Mouse (Mus musculus) midbrain, embryonic 12.5 days (tissue): ENCODE results near the gene Gars. TPM values are rescaled to one million over a fixed set of nuclear protein-coding genes. Genes with fewer than 3 reads are reported as not detected.

Source experiments
- ATAC-seq: fragments of 200-750 bp; cut with Nextera tagmentation; 2 replicates; pipeline ENCODE4 v1.8.0; 2017; ENCODE audit warnings: low read depth, moderate TSS enrichment, moderate library complexity; ENCODE audit not compliant: low FRiP score
- H3K27ac ChIP-seq: fragments of 300-500 bp; sonication (generic); replicated peaks from 2 replicates; pipeline ENCODE4 v1.5.1; 2016; ENCODE audit warnings: mild to moderate bottlenecking
- H3K27me3 ChIP-seq: fragments of 300-500 bp; sonication (generic); 2 replicates; pipeline ENCODE4 v1.6.1; 2016; ENCODE audit warnings: mild to moderate bottlenecking
- H3K36me3 ChIP-seq: fragments of 300-500 bp; sonication (generic); 2 replicates; pipeline ENCODE4 v1.6.1; 2016
- H3K4me1 ChIP-seq: fragments of 300-500 bp; sonication (generic); 2 replicates; pipeline ENCODE4 v1.6.1; 2016
- H3K4me2 ChIP-seq: fragments of 300-500 bp; sonication (generic); replicated peaks from 2 replicates; pipeline ENCODE4 v1.6.1; 2016; ENCODE audit warnings: mild to moderate bottlenecking, moderate library complexity
- H3K4me3 ChIP-seq: fragments of 300-500 bp; sonication (generic); 2 replicates; pipeline ENCODE4 v1.5.1; 2016; ENCODE audit warnings: mild to moderate bottlenecking
- H3K9ac ChIP-seq: fragments of 300-500 bp; sonication (generic); replicated peaks from 2 replicates; pipeline ENCODE4 v1.6.1; 2016; ENCODE audit warnings: mild to moderate bottlenecking, moderate library complexity
- H3K9me3 ChIP-seq: fragments of 300-500 bp; sonication (generic); 2 replicates; pipeline ENCODE4 v1.6.1; 2016; ENCODE audit warnings: mild to moderate bottlenecking
- WGBS: fragments of 180-500 bp; shearing (Covaris S2); methylation state at CpG from one replicate; pipeline ENCODE4 v1.1.7; 2016; 5-methylcytosine and 5-hydroxymethylcytosine counted together
- polyA plus RNA-seq: library from polyadenylated mRNA; unstranded; fragments of >200 nt; fragmentation: Nextera tagmentation; extraction: Ambion mirVana; gene quantifications from 2 replicates; pipeline ENCODE4 v1.2.1, GENCODE M21; 2016

The Gars gene
- 198 and 207 TPM in 2 replicates for polyA plus RNA-seq

DNA sequence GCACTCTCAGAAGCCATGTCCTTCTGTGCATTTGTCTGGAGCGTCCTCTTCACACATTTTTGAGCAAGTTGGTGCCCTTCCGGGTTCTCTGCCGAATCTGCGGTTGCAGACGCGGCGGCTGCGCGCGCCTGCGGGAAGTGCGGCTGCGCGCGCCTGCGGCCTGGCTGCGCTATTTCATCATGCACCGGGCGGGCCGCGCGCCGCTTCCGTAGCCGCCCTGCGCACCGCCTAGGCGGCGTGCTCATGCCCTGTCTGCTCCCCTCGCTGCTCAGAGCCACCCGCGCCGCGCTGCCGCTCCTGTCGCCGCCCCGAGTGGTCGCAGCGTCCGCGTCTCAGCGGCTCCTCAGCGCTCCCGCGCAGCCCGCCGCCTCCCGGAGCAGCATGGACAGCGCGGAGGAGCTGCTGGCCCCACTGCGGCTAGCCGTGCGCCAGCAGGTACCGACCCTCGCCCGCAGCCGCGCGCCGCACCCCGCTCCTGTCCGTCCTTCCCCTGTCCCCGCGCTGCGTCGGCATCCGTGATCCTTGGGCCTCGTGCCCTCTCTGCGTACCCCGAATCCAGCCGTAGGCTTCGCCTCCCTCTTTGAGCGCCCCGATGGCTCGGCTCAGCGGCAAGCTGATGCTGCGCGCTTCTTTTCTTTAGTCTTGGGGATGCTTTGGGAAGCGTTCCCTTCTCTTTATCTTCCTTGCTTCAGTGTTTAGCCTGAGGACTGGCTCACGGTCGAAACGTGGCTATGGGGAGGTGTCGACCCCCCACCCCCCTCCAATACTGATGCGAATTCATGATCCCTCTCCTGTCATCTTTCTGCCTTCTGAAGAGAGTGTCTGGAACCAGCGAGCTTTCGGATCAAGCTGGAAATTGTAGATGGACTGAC, at the start of gene Gars:
TSS of gene Gars (plus strand) at position 209 of the 872 bp plus-strand sequence.
- H3K36me3 ChIP-seq, result no peaks in the 10 kb centered on the region
- H3K27ac ChIP-seq, result peak within 1 kb of the TSS; percentile 97
- H3K9me3 ChIP-seq, result no peaks in the 10 kb centered on the region
- peak; percentile 97 for ATAC-seq
- H3K4me1 ChIP-seq, result peaks cover 19% of the 10 kb centered on the region
- H3K4me2 ChIP-seq, result peak within 1 kb of the TSS; percentile 77
- under 1% methylated on average over 62 of the region's 87 CpGs for WGBS
- peak within 1 kb of the TSS; percentile 98 for H3K9ac ChIP-seq
- peak within 1 kb of the TSS; percentile 95 for H3K4me3 ChIP-seq
- no peaks in the 10 kb centered on the region for H3K27me3 ChIP-seq

DNA sequence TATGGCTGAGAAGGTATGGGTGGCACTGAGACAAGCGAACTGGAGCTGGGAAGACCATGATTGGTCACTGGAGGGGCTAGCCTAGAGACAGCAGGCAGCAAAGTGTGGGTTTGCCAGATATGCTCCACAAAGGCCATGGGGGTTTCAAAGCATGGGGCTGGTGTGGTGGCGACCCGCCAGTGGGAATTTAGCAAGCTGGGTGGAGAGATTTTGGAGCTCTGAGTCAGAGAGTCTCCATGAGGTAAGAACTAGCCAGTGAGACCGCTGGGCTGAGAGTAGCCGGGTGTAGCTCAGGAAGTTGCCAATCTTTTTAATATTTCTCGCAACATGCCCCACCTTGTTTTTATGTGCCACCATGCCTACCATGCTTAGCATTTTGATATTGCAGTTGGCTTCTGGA, 49.7 kb upstream of the Gars start:
- 95% methylated on average over 6 of the region's 6 CpGs for WGBS
- Histone ChIP-seq H3K9me3 (no peaks in the 10 kb centered on the region), H3K4me3 (no peak overlapping the region), H3K27me3 (no peaks in the 10 kb centered on the region), H3K9ac (no peak overlapping the region), H3K36me3 (no peaks in the 10 kb centered on the region), H3K4me1 (0 out of 2 replicates have a peak, but pooled peaks cover 7% of the 10 kb centered on the region), H3K4me2 (no peak overlapping the region), H3K27ac (no peak overlapping the region)
- ATAC-seq, result no peak

DNA sequence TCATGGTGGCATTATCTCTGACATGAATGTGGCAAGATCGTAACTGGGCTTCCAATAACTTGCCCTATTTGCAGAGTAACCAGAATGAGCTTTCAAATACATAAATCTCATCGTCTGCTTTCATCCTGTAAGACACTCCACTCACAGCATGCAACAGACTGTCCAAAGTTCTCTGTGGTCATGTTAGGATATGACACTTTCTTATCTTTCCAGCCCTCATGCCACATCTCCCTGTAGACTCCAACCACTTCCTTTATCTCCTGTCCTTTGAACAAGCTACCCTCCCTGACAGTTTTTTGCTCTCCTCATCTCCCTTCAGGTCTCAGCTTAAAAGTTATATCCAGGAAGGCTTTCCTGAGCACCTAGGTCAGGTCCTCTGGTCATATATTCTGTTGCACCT, 46.6 kb upstream of the Gars start:
- no peaks in the 10 kb centered on the region for H3K9me3 ChIP-seq
- no peak overlapping the region for H3K9ac ChIP-seq
- H3K4me1 ChIP-seq, result 0 out of 2 replicates have a peak, but pooled peaks cover 7% of the 10 kb centered on the region
- H3K27ac ChIP-seq, result no peak overlapping the region
- no peak overlapping the region for H3K4me3 ChIP-seq
- H3K27me3 ChIP-seq, result no peaks in the 10 kb centered on the region
- H3K4me2 ChIP-seq, result no peak overlapping the region
- ATAC-seq, result no peak
- 85% methylated on average over 2 of the region's 2 CpGs for WGBS
- H3K36me3 ChIP-seq, result no peaks in the 10 kb centered on the region

DNA sequence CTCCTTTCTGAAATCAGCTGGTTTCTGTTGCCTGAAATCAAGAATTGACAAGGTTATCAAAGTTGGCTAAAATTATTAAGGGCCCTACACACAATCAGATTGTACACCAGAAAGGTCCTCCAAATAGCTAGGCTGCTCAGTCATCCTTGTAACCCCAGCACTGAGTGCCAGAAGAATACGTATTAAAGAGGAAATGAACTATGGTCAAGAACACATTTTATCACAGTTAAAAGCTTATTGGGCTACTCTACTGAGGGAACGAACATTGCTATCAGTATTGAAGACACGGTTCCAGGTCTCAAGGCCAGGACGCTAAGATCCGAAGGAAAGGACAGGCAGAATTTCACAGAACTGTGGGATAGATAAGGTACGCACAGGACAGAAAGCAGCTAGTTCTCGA, 45.7 kb upstream of the Gars start:
- Histone ChIP-seq H3K4me1 (0 out of 2 replicates have a peak, but pooled peaks cover 7% of the 10 kb centered on the region), H3K4me2 (peak overlapping the region; percentile 77), H3K36me3 (no peaks in the 10 kb centered on the region), H3K27ac (peak overlapping the region; percentile 20; the same call in 1 of the 2 replicates), H3K9ac (peak overlapping the region; percentile 59), H3K27me3 (no peaks in the 10 kb centered on the region), H3K9me3 (no peaks in the 10 kb centered on the region), H3K4me3 (peak overlapping the region; percentile 52)
- 8% methylated on average over 7 of the region's 7 CpGs for WGBS
- ATAC-seq, result no peak

DNA sequence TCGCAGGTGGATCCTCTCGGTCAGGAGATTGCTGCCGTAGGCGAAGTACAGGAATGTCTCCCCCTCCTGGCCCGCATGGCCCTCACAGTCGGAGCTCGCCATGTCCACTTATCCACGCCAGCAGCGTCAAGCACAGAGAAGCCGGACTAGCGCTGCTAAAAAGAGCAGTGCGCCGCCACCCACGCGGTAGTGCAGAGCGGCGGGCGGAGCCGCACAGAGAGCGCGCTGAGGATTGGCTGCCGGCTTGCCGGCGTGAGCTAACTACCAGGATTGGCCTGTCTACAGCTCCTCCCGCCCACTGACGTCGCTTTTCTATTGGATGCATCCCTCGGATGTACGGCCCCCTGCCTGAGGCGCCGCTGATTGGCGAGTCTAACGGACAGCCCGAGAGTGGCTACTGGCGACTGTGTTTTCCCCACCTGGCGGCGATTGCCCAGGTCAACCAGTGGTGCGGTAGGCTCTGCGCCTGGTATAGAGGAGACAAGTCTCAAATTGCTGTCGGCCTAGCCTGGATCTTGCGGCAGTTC, 45.0 kb upstream of the Gars start, which contains the start of gene Ggct:
TSS of gene Ggct (minus strand) at position 217 of the 527 bp plus-strand sequence.
- peak; percentile 100 for ATAC-seq
- Histone ChIP-seq H3K4me1 (0 out of 2 replicates have a peak, but pooled peaks cover 7% of the 10 kb centered on the region), H3K36me3 (no peaks in the 10 kb centered on the region), H3K9ac (peak within 1 kb of the TSS; percentile 59), H3K4me3 (peak within 1 kb of the TSS; percentile 52), H3K9me3 (no peaks in the 10 kb centered on the region), H3K4me2 (peak within 1 kb of the TSS; percentile 77), H3K27ac (peak within 1 kb of the TSS; percentile 20; the same call in 1 of the 2 replicates), H3K27me3 (no peaks in the 10 kb centered on the region)
- WGBS, result under 1% methylated on average over 41 of the region's 41 CpGs

DNA sequence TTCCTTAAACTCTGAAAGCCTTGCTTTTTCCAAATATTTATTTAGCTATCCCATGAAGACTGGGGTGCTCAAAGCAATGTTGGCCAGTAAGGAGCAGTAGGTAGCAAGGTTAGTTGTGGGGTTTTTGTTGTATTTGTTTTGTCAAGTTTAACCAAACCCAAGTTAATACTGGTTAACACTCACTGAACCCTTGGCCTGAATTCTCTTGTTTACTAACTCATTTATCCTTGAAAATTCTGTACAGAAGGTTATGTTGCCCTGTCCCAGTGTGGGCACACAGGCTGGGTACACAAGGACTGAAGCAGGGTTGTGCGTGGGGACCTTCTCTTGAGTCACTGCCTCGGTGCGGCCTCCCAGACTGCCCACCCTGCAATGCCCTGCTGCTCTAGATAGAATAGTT, 41.4 kb upstream of the Gars start:
- 94% methylated on average over 3 of the region's 3 CpGs for WGBS
- H3K4me1 ChIP-seq, result 0 out of 2 replicates have a peak, but pooled peaks cover 7% of the 10 kb centered on the region
- no peaks in the 10 kb centered on the region for H3K9me3 ChIP-seq
- H3K9ac ChIP-seq, result no peak overlapping the region
- ATAC-seq, result no peak
- no peaks in the 10 kb centered on the region for H3K36me3 ChIP-seq
- H3K4me2 ChIP-seq, result no peak overlapping the region
- H3K4me3 ChIP-seq, result no peak overlapping the region
- no peak overlapping the region for H3K27ac ChIP-seq
- H3K27me3 ChIP-seq, result no peaks in the 10 kb centered on the region

DNA sequence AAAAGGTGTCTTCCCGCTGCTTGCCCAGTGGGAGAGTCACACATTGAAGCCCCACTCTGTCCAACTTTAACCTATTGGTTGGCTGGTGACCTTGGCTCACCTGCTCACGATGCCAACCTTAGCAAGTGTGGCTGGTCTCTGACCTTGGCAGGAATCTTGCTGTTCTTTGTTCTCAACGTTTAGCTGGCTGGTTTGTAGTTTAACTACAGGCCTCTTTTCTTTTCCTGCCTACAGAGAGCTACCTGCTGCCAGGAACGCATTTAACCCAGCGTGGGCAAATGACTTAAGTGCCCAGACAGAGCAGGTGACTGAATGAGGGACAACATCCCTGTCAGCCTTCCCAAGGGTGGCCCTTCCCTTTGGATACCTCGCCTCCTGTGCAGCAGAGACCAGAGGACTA, 40.1 kb upstream of the Gars start:
- Histone ChIP-seq H3K36me3 (no peaks in the 10 kb centered on the region), H3K4me2 (no peak overlapping the region), H3K27ac (no peak overlapping the region), H3K9me3 (no peaks in the 10 kb centered on the region), H3K27me3 (no peaks in the 10 kb centered on the region), H3K9ac (no peak overlapping the region), H3K4me3 (no peak overlapping the region), H3K4me1 (no peaks in the 10 kb centered on the region)
- WGBS, result 92% methylated on average over 6 of the region's 6 CpGs
- ATAC-seq, result no peak

DNA sequence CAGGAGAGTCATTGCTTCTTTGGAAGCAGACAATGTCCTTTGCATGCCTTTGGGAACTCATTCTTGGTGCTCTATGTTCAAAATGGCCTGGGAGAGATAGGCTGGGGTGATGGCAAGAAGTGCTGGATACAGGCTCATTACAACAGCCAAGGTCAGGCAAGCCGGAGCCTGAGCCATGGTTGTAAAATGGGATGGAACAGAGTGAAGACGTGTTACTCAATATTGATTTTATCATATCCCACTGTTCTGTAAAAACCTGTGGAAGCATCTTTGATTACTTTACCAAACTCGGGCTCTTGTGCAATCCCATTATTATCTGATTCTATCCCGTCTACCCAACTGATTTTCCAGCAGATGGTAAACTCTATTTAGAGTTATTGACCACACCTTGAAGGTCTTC, 36.5 kb upstream of the Gars start:
- Histone ChIP-seq H3K9ac (no peak overlapping the region), H3K4me3 (no peak overlapping the region), H3K36me3 (no peaks in the 10 kb centered on the region), H3K9me3 (no peaks in the 10 kb centered on the region), H3K4me1 (no peaks in the 10 kb centered on the region), H3K27me3 (no peaks in the 10 kb centered on the region), H3K27ac (no peak overlapping the region), H3K4me2 (no peak overlapping the region)
- ATAC-seq, result no peak
- 83% methylated on average over 4 of the region's 4 CpGs for WGBS

DNA sequence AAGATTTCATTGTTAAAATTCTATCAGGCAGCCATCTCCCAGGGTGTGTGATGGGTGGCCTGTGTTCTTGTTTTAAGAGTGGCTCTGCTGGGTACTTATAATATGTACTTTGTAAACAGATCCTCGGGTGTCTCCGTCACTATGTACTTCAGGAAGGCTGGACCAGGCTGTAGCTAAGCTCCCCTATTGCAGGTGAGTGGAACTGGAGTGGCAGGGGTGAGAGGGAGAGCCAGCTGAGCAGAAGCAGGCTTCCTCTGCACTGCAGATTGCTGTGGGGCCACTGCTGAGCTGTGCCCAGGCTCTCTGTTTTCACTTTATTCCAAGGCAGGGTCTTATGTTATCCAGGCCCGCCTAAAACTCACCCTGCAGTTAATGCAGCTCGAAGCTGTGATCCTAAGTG, 35.4 kb upstream of the Gars start:
- Histone ChIP-seq H3K36me3 (no peaks in the 10 kb centered on the region), H3K4me2 (no peak overlapping the region), H3K9me3 (no peaks in the 10 kb centered on the region), H3K27ac (no peak overlapping the region), H3K27me3 (no peaks in the 10 kb centered on the region), H3K4me1 (no peaks in the 10 kb centered on the region), H3K4me3 (no peak overlapping the region), H3K9ac (no peak overlapping the region)
- 79% methylated on average over 4 of the region's 4 CpGs for WGBS
- ATAC-seq, result no peak

DNA sequence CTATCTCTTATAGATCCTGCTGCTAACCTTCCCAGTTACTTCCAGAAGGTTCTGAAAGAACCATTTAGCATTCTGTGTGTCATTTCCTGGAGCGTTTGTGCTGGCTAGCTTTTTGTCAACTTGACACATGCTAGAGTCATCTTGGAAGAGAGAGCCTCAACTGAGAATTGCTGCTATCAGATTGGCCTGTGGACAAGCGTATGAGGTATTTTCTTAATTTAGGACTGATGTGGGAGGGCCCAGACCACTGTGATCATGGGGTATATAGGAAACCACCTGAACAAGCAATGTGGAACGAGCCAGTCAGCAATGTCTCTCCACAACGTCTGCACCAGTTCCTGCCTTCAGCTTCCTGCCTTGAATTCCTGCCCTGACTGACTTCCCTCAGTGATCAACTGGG, 34.2 kb upstream of the Gars start:
- Histone ChIP-seq H3K4me1 (no peaks in the 10 kb centered on the region), H3K4me3 (no peak overlapping the region), H3K9me3 (no peaks in the 10 kb centered on the region), H3K27me3 (0 out of 2 replicates have a peak, but pooled peaks cover 6% of the 10 kb centered on the region), H3K27ac (no peak overlapping the region), H3K4me2 (no peak overlapping the region), H3K36me3 (no peaks in the 10 kb centered on the region), H3K9ac (no peak overlapping the region)
- 76% methylated on average over 4 of the region's 4 CpGs for WGBS
- no peak for ATAC-seq

DNA sequence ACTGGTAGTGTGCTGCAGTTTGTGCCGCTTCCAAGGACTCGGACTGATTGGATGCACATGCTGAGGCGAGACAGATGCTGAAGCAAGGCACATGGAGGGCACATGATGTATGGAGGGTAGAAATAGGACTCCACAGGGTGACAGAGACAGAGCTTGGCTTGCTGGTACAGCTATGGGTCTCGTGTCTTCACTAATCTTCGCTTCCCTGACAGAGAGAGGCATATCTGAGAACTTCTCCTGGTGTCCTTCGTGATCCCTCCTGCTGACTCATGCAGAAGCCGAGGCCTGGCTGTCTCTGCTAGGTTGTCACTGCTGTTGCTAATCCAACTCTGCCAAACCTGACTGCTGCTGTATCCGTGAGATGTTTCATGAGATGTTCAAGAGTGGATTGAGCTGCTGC, 29.4 kb upstream of the Gars start:
- no peak overlapping the region for H3K4me2 ChIP-seq
- peaks cover 14% of the 10 kb centered on the region for H3K4me1 ChIP-seq
- no peaks in the 10 kb centered on the region for H3K36me3 ChIP-seq
- 89% methylated on average over 8 of the region's 8 CpGs for WGBS
- no peak overlapping the region for H3K9ac ChIP-seq
- H3K27me3 ChIP-seq, result peaks cover 12% of the 10 kb centered on the region; the same call in 1 of the 2 replicates
- no peak overlapping the region for H3K27ac ChIP-seq
- no peak for ATAC-seq
- H3K9me3 ChIP-seq, result no peaks in the 10 kb centered on the region
- H3K4me3 ChIP-seq, result no peak overlapping the region
